Mouse (Mus musculus): ENCODE measurements at regions not wholly inside any gene's neighbourhood (a gene's known extent, or its start where the extent isn't known, plus 50 kb on each side); places are given as distances from the start of the nearest gene placed in this dataset.
A peak's percentile ranks its signal among the peaks of the same experiment; 100 is the strongest.

- Histone ChIP-seq H3K27me3 (ENCODE audit: insufficient read depth, low read length) (no peaks in the 10 kb centered on the region), H3K4me2 (ENCODE audit: low read depth, low read length, poor library complexity, severe bottlenecking) (no peak overlapping the region), H3K36me3 (ENCODE audit: insufficient read depth, low read length) (no peaks in the 10 kb centered on the region), H3K9ac (replicated peaks; ENCODE audit: low read length, poor library complexity, severe bottlenecking) (no peak overlapping the region), H3K4me3 (ENCODE audit: low read depth, low read length) (no peak overlapping the region), H3K4me1 (ENCODE audit: insufficient read depth, low read length) (peaks cover 10% of the 10 kb centered on the region; the same call in 1 of the 2 replicates), H3K27ac (ENCODE audit: low read depth, low read length) (no peak overlapping the region), H3K9me3 (ENCODE audit: low read length) (no peaks in the 10 kb centered on the region)
- 75% methylated on average over 11 of the region's 11 CpGs for WGBS
- TF ChIP-seq CTCF (IDR thresholded peaks at IDR 0.05), result no peak
- DNase-seq (ENCODE audit: low spot score) (peak; percentile 73), ATAC-seq (ENCODE audit: low FRiP score) (no peak)
These were observed 189.5 kb upstream of the Map3k1 start for GRCm38 (mm10) chr13:111997980-111998945.

DNA sequence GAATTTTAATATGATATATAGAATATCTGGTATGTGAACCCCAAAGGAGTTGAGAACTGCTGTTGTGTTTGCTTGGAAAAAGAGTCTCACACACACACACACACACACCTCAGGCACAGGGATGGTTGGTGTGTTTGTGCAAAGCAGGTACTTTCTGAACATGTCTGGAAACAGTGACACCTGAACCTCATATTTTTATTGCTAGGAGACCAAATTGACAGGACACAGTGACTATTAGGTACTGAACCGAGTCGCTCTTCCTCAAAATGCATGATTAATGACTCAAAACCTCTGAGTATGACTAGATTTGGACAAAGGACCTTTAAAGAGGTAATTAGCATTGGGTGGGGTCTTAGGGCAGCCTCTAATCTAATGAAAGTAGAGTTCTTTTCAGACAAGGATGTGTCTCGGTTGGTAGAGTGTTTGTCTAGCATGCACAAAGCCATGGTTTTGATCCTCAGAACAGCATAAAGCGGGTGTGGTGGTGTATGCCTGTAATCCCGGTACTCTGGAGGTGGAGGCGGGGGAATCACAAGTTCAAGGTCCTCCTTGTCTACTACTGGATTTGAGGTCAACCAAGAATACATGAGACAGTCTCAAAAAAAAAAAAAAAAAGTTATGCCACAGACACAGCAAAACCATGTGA is 191.0 kb upstream of the Map3k1 start:
- peaks cover 10% of the 10 kb centered on the region; the same call in 1 of the 2 replicates for H3K4me1 ChIP-seq (ENCODE audit: insufficient read depth, low read length)
- H3K9me3 ChIP-seq (ENCODE audit: low read length), result no peaks in the 10 kb centered on the region
- no peaks in the 10 kb centered on the region for H3K27me3 ChIP-seq (ENCODE audit: insufficient read depth, low read length)
- DNase-seq (ENCODE audit: low spot score) (no peak), ATAC-seq (ENCODE audit: low FRiP score) (no peak)
- H3K9ac ChIP-seq (replicated peaks; ENCODE audit: low read length, poor library complexity, severe bottlenecking), result no peak overlapping the region
- no peak overlapping the region for H3K4me3 ChIP-seq (ENCODE audit: low read depth, low read length)
- WGBS, result 95% methylated on average over 6 of the region's 6 CpGs
- no peaks in the 10 kb centered on the region for H3K36me3 ChIP-seq (ENCODE audit: insufficient read depth, low read length)
- H3K27ac ChIP-seq (ENCODE audit: low read depth, low read length), result no peak overlapping the region
- H3K4me2 ChIP-seq (ENCODE audit: low read depth, low read length, poor library complexity, severe bottlenecking), result no peak overlapping the region
- TF ChIP-seq CTCF (IDR thresholded peaks at IDR 0.05), result no peak

DNA sequence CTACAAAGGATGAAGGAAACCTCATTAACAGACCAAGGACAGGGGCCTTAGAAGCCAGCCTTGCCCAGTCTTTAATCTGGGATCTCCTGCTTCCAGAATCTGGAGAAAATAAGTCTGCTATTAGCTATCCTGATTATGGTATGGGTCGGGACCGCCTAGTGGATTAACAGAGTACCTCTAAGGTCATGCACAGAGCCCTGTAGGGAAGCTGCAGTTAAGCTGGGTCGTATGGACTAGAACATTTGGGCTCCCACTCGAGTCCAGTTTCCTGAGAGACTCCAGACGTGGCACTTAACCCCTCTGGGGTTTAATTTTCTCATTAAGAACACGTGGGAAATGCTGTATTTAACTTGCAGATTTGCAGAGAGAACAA is 191.5 kb upstream of the Map3k1 start:
- no peak overlapping the region for H3K9ac ChIP-seq (replicated peaks; ENCODE audit: low read length, poor library complexity, severe bottlenecking)
- H3K4me3 ChIP-seq (ENCODE audit: low read depth, low read length), result no peak overlapping the region
- no peak for TF ChIP-seq CTCF (IDR thresholded peaks at IDR 0.05)
- no peaks in the 10 kb centered on the region for H3K27me3 ChIP-seq (ENCODE audit: insufficient read depth, low read length)
- no peak overlapping the region for H3K27ac ChIP-seq (ENCODE audit: low read depth, low read length)
- no peaks in the 10 kb centered on the region for H3K9me3 ChIP-seq (ENCODE audit: low read length)
- peaks cover 10% of the 10 kb centered on the region; the same call in 1 of the 2 replicates for H3K4me1 ChIP-seq (ENCODE audit: insufficient read depth, low read length)
- ATAC-seq (ENCODE audit: low FRiP score) (no peak), DNase-seq (ENCODE audit: low spot score) (no peak)
- WGBS, result 63% methylated on average over 6 of the region's 6 CpGs
- H3K4me2 ChIP-seq (ENCODE audit: low read depth, low read length, poor library complexity, severe bottlenecking), result no peak overlapping the region
- no peaks in the 10 kb centered on the region for H3K36me3 ChIP-seq (ENCODE audit: insufficient read depth, low read length)

GRCm38 (mm10) chr13:112000696-112001095 is 191.9 kb upstream of the Map3k1 start:
- H3K4me3 ChIP-seq (ENCODE audit: low read depth, low read length), result no peak overlapping the region
- no peak overlapping the region for H3K27ac ChIP-seq (ENCODE audit: low read depth, low read length)
- no peak overlapping the region for H3K4me2 ChIP-seq (ENCODE audit: low read depth, low read length, poor library complexity, severe bottlenecking)
- H3K4me1 ChIP-seq (ENCODE audit: insufficient read depth, low read length), result peaks cover 10% of the 10 kb centered on the region; the same call in 1 of the 2 replicates
- 48% methylated on average over 5 of the region's 5 CpGs for WGBS
- ATAC-seq (ENCODE audit: low FRiP score) (no peak), DNase-seq (ENCODE audit: low spot score) (no peak)
- H3K9ac ChIP-seq (replicated peaks; ENCODE audit: low read length, poor library complexity, severe bottlenecking), result no peak overlapping the region
- H3K27me3 ChIP-seq (ENCODE audit: insufficient read depth, low read length), result no peaks in the 10 kb centered on the region
- no peaks in the 10 kb centered on the region for H3K36me3 ChIP-seq (ENCODE audit: insufficient read depth, low read length)
- no peaks in the 10 kb centered on the region for H3K9me3 ChIP-seq (ENCODE audit: low read length)
- TF ChIP-seq CTCF (IDR thresholded peaks at IDR 0.05), result no peak

DNA sequence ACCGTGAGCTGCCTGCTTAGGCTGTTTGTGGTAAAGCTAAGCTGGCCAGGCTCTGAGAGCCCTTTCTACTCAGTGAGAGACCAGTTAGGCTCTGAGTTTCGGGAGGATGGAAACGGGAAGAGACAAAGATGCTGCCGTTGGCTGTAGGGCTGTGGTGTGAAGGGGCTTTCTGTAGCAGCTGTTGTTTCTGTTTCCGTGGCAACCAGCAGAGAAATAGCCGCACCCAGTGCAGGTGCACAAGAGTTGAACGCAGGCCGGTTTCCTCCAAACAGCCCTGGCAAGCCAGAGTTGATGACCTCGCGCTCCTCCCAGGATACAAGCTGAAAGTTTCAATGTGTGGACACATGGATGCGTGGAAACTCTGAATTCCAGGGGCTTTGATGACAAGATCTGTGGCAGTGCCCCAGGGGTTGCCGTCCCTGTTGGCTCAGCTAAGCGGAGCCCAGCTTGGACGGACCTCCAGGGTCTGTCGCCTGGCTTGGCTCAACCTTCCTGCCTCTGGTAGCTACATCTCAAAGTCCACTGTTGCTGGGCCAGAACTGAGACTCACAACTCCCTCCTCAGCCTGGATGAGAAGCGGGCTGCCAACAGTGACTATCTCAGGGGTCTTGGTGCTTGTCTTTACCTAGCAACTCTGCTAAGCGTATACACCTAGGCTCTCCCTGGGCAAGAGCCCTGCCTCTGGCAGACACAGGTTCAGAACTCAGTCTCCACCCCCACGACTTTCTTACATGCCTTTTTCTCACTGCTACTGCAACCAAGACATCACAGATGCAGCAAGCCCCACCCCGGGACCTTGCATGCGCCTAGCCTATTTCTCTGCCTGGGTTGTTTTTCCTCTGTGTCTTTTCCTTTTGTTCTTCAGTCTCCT is 192.6 kb upstream of the Map3k1 start:
- 40% methylated on average over 20 of the region's 20 CpGs for WGBS
- no peaks in the 10 kb centered on the region for H3K9me3 ChIP-seq (ENCODE audit: low read length)
- ATAC-seq (ENCODE audit: low FRiP score), result peak; percentile 52; the same call in 1 of the 2 replicates
- no peaks in the 10 kb centered on the region for H3K27me3 ChIP-seq (ENCODE audit: insufficient read depth, low read length)
- H3K4me2 ChIP-seq (ENCODE audit: low read depth, low read length, poor library complexity, severe bottlenecking), result no peak overlapping the region
- H3K4me1 ChIP-seq (ENCODE audit: insufficient read depth, low read length), result peaks cover 10% of the 10 kb centered on the region; the same call in 1 of the 2 replicates
- H3K36me3 ChIP-seq (ENCODE audit: insufficient read depth, low read length), result no peaks in the 10 kb centered on the region
- peak; percentile 69 for DNase-seq (ENCODE audit: low spot score)
- peak overlapping the region; percentile 28; the same call in 1 of the 2 replicates for H3K27ac ChIP-seq (ENCODE audit: low read depth, low read length)
- TF ChIP-seq CTCF (IDR thresholded peaks at IDR 0.05), result no peak
- no peak overlapping the region for H3K9ac ChIP-seq (replicated peaks; ENCODE audit: low read length, poor library complexity, severe bottlenecking)
- H3K4me3 ChIP-seq (ENCODE audit: low read depth, low read length), result no peak overlapping the region
